Mouse (Mus musculus) lung, embryonic 15.5 days (tissue): ENCODE measurements around the gene Casp3. TPM values are rescaled to one million over a fixed set of nuclear protein-coding genes. Genes with fewer than 3 reads are reported as not detected.
A peak's percentile ranks its signal among the peaks of the same experiment; 100 is the strongest.

Experiments
- ATAC-seq: fragments of 200-750 bp; cut with Nextera tagmentation; 2 replicates; pipeline ENCODE4 v1.8.0; 2017; ENCODE audit warnings: moderate number of reproducible peaks, borderline replicate concordance; ENCODE audit not compliant: low FRiP score, low TSS enrichment; ENCODE audit errors: extremely low read depth
- H3K27ac ChIP-seq: fragments of 300-500 bp; sonication (generic); 2 replicates; pipeline ENCODE4 v1.5.1; 2015; ENCODE audit warnings: moderate library complexity, mild to moderate bottlenecking, inconsistent platforms
- H3K27me3 ChIP-seq: fragments of 300-500 bp; sonication (generic); 2 replicates; pipeline ENCODE4 v1.6.1; 2015; ENCODE audit warnings: inconsistent platforms
- H3K36me3 ChIP-seq: fragments of 300-500 bp; sonication (generic); 2 replicates; pipeline ENCODE4 v1.6.1; 2015; ENCODE audit warnings: inconsistent platforms
- H3K4me1 ChIP-seq: fragments of 300-500 bp; sonication (generic); 2 replicates; pipeline ENCODE4 v1.6.1; 2015; ENCODE audit warnings: inconsistent platforms
- H3K4me2 ChIP-seq: fragments of 300-500 bp; sonication (generic); 2 replicates; pipeline ENCODE4 v1.6.1; 2015; ENCODE audit warnings: inconsistent platforms, mild to moderate bottlenecking, moderate library complexity
- H3K4me3 ChIP-seq: fragments of 300-500 bp; sonication (generic); 2 replicates; pipeline ENCODE4 v1.5.1; 2015; ENCODE audit warnings: mild to moderate bottlenecking, inconsistent platforms
- H3K9ac ChIP-seq: fragments of 300-500 bp; sonication (generic); 2 replicates; pipeline ENCODE4 v1.6.1; 2015; ENCODE audit warnings: inconsistent platforms
- H3K9me3 ChIP-seq: fragments of 300-500 bp; sonication (generic); 2 replicates; pipeline ENCODE4 v1.6.1; 2016; ENCODE audit warnings: inconsistent platforms
- WGBS: fragments of 180-500 bp; shearing (Covaris S2); methylation state at CpG from one replicate; pipeline ENCODE4 v1.1.7; 2015; 5-methylcytosine and 5-hydroxymethylcytosine counted together
- polyA plus RNA-seq: library from polyadenylated mRNA; unstranded; fragments of >200 nt; fragmentation: Nextera tagmentation; extraction: Ambion mirVana; gene quantifications from 2 replicates; pipeline ENCODE4 v1.2.1, GENCODE M21; 2015

Casp3 gene
- polyA plus RNA-seq, 1 experiment from 2014 or later, result 99.2 TPM

GRCm38 (mm10) chr8:46630422-46630821, 13.3 kb downstream of the Casp3 start:
- Histone ChIP-seq H3K27ac (no peak overlapping the region), H3K4me1 (peaks cover 6% of the 10 kb centered on the region), H3K4me2 (no peak overlapping the region), H3K27me3 (no peaks in the 10 kb centered on the region), H3K9ac (no peak overlapping the region), H3K4me3 (no peak overlapping the region), H3K9me3 (no peaks in the 10 kb centered on the region), H3K36me3 (peaks cover 44% of the 10 kb centered on the region)
- ATAC-seq, result no peak
- 93% methylated on average over 3 of the region's 3 CpGs for WGBS

- Histone ChIP-seq H3K4me3 (no peak overlapping the region), H3K9me3 (no peaks in the 10 kb centered on the region), H3K27ac (no peak overlapping the region), H3K9ac (no peak overlapping the region), H3K4me1 (peaks cover 1% of the 10 kb centered on the region), H3K4me2 (no peak overlapping the region), H3K36me3 (peaks cover 49% of the 10 kb centered on the region), H3K27me3 (no peaks in the 10 kb centered on the region)
- no peak for ATAC-seq
- WGBS, result 94% methylated on average over 4 of the region's 4 CpGs
Observed at GRCm38 (mm10) chr8:46630932-46631331, 13.8 kb downstream of the Casp3 start.

GRCm38 (mm10) chr8:46639010-46639571, 22.0 kb downstream of the Casp3 start:
- WGBS, result 26% methylated on average over 6 of the region's 6 CpGs
- Histone ChIP-seq H3K4me3 (no peak overlapping the region), H3K4me2 (peak overlapping the region; percentile 25), H3K36me3 (peaks cover 31% of the 10 kb centered on the region), H3K27ac (peak overlapping the region; percentile 68), H3K9ac (no peak overlapping the region), H3K27me3 (no peaks in the 10 kb centered on the region), H3K9me3 (no peaks in the 10 kb centered on the region), H3K4me1 (peaks cover 16% of the 10 kb centered on the region)
- peak; percentile 79 for ATAC-seq

GRCm38 (mm10) chr8:46639852-46640251, 22.8 kb downstream of the Casp3 start:
- no peak for ATAC-seq
- H3K36me3 ChIP-seq, result peaks cover 24% of the 10 kb centered on the region
- 74% methylated on average over 5 of the region's 5 CpGs for WGBS
- no peaks in the 10 kb centered on the region for H3K27me3 ChIP-seq
- no peak overlapping the region for H3K4me3 ChIP-seq
- H3K4me2 ChIP-seq, result no peak overlapping the region
- H3K9me3 ChIP-seq, result no peaks in the 10 kb centered on the region
- H3K4me1 ChIP-seq, result peaks cover 16% of the 10 kb centered on the region
- 0 out of 2 replicates have a peak overlapping the region, but pooled peaks have one; percentile 26 for H3K27ac ChIP-seq
- H3K9ac ChIP-seq, result no peak overlapping the region

GRCm38 (mm10) chr8:46641272-46641671, 24.2 kb downstream of the Casp3 start:
- no peaks in the 10 kb centered on the region for H3K27me3 ChIP-seq
- WGBS, result 64% methylated on average over 5 of the region's 5 CpGs
- peaks cover 16% of the 10 kb centered on the region for H3K4me1 ChIP-seq
- no peak overlapping the region for H3K4me2 ChIP-seq
- ATAC-seq, result no peak
- H3K27ac ChIP-seq, result no peak overlapping the region
- peaks cover 10% of the 10 kb centered on the region for H3K36me3 ChIP-seq
- H3K9ac ChIP-seq, result no peak overlapping the region
- H3K4me3 ChIP-seq, result no peak overlapping the region
- no peaks in the 10 kb centered on the region for H3K9me3 ChIP-seq

GRCm38 (mm10) chr8:46648421-46648820, 31.3 kb downstream of the Casp3 start:
- Histone ChIP-seq H3K27ac (no peak overlapping the region), H3K4me2 (no peak overlapping the region), H3K9ac (no peak overlapping the region), H3K27me3 (no peaks in the 10 kb centered on the region), H3K36me3 (no peaks in the 10 kb centered on the region), H3K9me3 (no peaks in the 10 kb centered on the region), H3K4me3 (no peak overlapping the region), H3K4me1 (0 out of 2 replicates have a peak, but pooled peaks cover 6% of the 10 kb centered on the region)
- WGBS, result 74% methylated on average over 4 of the region's 4 CpGs
- no peak for ATAC-seq

- no peaks in the 10 kb centered on the region for H3K27me3 ChIP-seq
- no peak for ATAC-seq
- no peak overlapping the region for H3K4me2 ChIP-seq
- no peak overlapping the region for H3K4me3 ChIP-seq
- WGBS, result 50% methylated on average over 9 of the region's 9 CpGs
- no peaks in the 10 kb centered on the region for H3K36me3 ChIP-seq
- no peak overlapping the region for H3K27ac ChIP-seq
- no peaks in the 10 kb centered on the region for H3K9me3 ChIP-seq
- no peak overlapping the region for H3K9ac ChIP-seq
- H3K4me1 ChIP-seq, result 0 out of 2 replicates have a peak, but pooled peaks cover 6% of the 10 kb centered on the region
Observed at GRCm38 (mm10) chr8:46651872-46652271, 34.8 kb downstream of the Casp3 start.

GRCm38 (mm10) chr8:46655919-46656318, 38.8 kb downstream of the Casp3 start:
- H3K4me3 ChIP-seq, result no peak overlapping the region
- no peaks in the 10 kb centered on the region for H3K27me3 ChIP-seq
- H3K9me3 ChIP-seq, result no peaks in the 10 kb centered on the region
- 66% methylated on average over 2 of the region's 2 CpGs for WGBS
- no peak for ATAC-seq
- H3K4me1 ChIP-seq, result 0 out of 2 replicates have a peak, but pooled peaks cover 6% of the 10 kb centered on the region
- H3K9ac ChIP-seq, result no peak overlapping the region
- H3K27ac ChIP-seq, result no peak overlapping the region
- H3K4me2 ChIP-seq, result no peak overlapping the region
- no peaks in the 10 kb centered on the region for H3K36me3 ChIP-seq

- 0% methylated on average over 2 of the region's 2 CpGs for WGBS
- ATAC-seq, result no peak
Observed at GRCm38 (mm10) chr8:46671496-46671895, 54.4 kb downstream of the Casp3 start.

GRCm38 (mm10) chr8:46680671-46681365, 63.7 kb downstream of the Casp3 start:
- Histone ChIP-seq H3K27ac (no peak overlapping the region), H3K4me1 (no peaks in the 10 kb centered on the region), H3K4me2 (no peak overlapping the region), H3K9ac (no peak overlapping the region), H3K27me3 (no peaks in the 10 kb centered on the region), H3K36me3 (no peaks in the 10 kb centered on the region), H3K9me3 (no peaks in the 10 kb centered on the region), H3K4me3 (no peak overlapping the region)
- 66% methylated on average over 5 of the region's 5 CpGs for WGBS
- no peak for ATAC-seq

More at GRCm38 (mm10) chr8:46671496-46671895, 54.4 kb downstream of the Casp3 start:
- Histone ChIP-seq H3K9me3 (no peaks in the 10 kb centered on the region), H3K27me3 (no peaks in the 10 kb centered on the region), H3K27ac (no peak overlapping the region), H3K9ac (no peak overlapping the region), H3K36me3 (no peaks in the 10 kb centered on the region), H3K4me1 (no peaks in the 10 kb centered on the region), H3K4me3 (no peak overlapping the region), H3K4me2 (no peak overlapping the region)

- WGBS, result under 1% methylated on average over 19 of the region's 19 CpGs
- Histone ChIP-seq H3K4me3 (peak overlapping the region; percentile 62), H3K9ac (peak overlapping the region; percentile 69), H3K36me3 (no peaks in the 10 kb centered on the region), H3K9me3 (no peaks in the 10 kb centered on the region), H3K27ac (peak overlapping the region; percentile 84), H3K4me1 (no peaks in the 10 kb centered on the region), H3K27me3 (no peaks in the 10 kb centered on the region), H3K4me2 (peak overlapping the region; percentile 50)
- ATAC-seq, result peak; percentile 99
Observed at GRCm38 (mm10) chr8:46686664-46687336, 69.7 kb downstream of the Casp3 start.
